Mouse (Mus musculus) lung, postnatal 0 days (tissue): ENCODE data around the gene Adgrg5.

ENCODE experiments used
- CTCF ChIP-seq: IDR thresholded peaks from 2 replicates; pipeline ENCODE4 v1.5.1; 2016; ENCODE audit warnings: antibody characterized with exemption, mild to moderate bottlenecking
- EP300 ChIP-seq: IDR thresholded peaks from 2 replicates; pipeline ENCODE4 v1.6.1; 2016; ENCODE audit warnings: antibody characterized with exemption, mild to moderate bottlenecking, control low read depth

DNA sequence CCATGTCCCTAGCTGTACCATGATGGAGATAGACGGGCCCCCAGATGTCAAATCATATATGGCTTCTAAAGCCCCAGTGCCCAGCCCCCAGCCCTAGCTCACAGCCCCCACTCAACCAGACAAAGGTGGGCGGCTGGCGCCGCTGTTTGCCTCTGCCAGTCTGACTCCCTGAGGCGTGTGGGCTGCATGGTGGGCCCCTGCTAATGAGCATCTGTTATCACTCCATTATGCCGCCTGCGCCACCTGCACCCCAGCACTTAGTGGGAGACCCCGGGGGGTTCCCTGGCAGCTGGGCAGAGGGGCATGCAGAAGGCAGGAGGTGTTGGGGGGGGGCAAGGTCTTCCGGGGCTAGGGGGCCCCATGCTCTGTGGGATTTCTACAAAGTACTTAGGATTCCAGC lies 54.6 kb downstream of the Adgrg5 start:
- TF ChIP-seq CTCF (no peak), EP300 (no peak)
